Mouse (Mus musculus) lung, adult 2 months (tissue): ENCODE measurements around the gene Ces3a.

Experiments used
- CTCF ChIP-seq: fragments of 200-500 bp; IDR thresholded peaks from 2 replicates; pipeline ENCODE4 v1.5.1; 2011; ENCODE audit warnings: mild to moderate bottlenecking, low read length, control low read depth; ENCODE audit not compliant: insufficient read depth
- POLR2A ChIP-seq: fragments of 200-500 bp; IDR thresholded peaks from 2 replicates; pipeline ENCODE4 v1.6.1; 2011; ENCODE audit warnings: low read depth, mild to moderate bottlenecking, control low read depth, low read length, borderline replicate concordance; ENCODE audit errors: extremely low read depth

GRCm38 (mm10) chr8:105076601-105077000 is 28.2 kb downstream of the Ces3a start:
- TF ChIP-seq POLR2A (no peak), CTCF (no peak)
